Mouse (Mus musculus) T-helper 1 cell (primary cell): ENCODE results near the gene Gm10100.
"Not testable (repeated sequence)": the region's sequence is repeated elsewhere in the genome, so short reads cannot be mapped to it uniquely, and the experiment has no call there.

ENCODE experiments used
- in situ Hi-C: fragments of 300-600 bp; cut with MboI, MseI; formaldehyde crosslinking; loops from one replicate; pipeline ENCODE4 v1.15.1; 2025; ENCODE audit warnings: high pct_unique_total_duplicates

Gm10100 gene

DNA sequence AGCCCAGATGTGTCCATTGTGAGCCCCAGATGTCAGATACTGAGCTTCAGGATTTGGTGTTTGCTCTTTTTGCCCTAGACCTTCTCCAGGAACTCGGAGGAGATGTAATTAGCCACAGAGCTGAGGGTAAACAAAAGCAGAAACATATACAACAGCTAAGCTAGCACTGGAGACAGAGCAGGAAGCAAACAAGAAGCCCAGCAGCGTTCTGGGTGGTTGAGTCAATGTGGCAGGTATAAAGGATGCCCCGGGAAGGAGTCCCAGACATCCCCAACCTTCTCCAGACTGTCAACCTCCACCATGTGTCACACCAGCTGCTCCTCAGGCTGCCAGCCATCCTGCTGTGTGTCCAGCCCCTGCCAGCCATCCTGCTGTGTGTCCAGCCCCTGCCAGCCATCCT lies at the start of gene Gm10100:
Gene Gm10100, plus strand, starts transcription at position 301 of the 400 bp plus-strand sequence.
- in situ Hi-C loops, result no loop called here

DNA sequence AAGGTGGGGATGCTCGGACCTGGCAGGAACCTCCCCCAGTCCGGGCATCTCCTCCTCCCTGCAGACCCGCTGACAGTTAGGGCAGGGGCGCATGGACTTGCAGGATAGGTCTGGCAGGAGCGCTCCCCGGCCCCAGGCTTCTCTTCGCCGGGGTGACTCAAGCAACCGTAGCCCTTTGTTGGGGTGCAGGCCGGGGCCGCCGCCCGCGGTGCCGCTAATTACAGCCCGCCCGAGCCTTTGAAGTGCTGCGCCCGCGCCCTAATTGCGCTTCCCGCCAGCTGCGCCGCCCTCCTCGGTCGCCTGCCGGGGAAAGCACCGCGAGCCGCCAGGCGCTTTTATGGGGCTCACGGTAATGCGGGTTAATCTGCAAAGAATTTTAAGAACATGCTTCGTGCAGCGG lies 48.7 kb upstream of the Gm10100 start:
- in situ Hi-C loops, result loop anchor here (25.0 kb wide), 1 partner anchor 1960 kb away; the partner anchor contains the start of genes Odf3l2 and Shc2

DNA sequence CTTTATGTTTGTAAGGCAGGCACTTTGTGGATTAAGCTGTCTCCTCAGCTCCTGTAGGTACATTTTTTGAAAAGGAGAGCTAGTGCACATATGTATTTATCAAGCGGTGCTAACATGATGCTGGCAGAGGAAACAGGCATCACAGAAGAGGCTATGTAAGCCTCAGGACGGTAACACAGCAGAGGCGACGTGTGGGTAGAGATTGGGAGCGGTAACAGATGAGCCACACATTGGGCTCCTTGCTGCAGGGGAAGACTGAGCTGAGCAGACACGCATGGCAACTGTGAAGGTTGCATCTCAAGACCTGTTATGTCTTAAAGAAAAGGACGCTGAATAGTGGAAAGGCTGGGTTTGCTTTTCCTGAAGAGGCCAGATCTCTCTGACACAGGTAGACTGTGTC lies 43.3 kb upstream of the Gm10100 start:
- in situ Hi-C loops, result loop anchor here (25.0 kb wide), 1 partner anchor 1954 kb away; the partner anchor contains the start of genes Odf3l2 and Shc2

DNA sequence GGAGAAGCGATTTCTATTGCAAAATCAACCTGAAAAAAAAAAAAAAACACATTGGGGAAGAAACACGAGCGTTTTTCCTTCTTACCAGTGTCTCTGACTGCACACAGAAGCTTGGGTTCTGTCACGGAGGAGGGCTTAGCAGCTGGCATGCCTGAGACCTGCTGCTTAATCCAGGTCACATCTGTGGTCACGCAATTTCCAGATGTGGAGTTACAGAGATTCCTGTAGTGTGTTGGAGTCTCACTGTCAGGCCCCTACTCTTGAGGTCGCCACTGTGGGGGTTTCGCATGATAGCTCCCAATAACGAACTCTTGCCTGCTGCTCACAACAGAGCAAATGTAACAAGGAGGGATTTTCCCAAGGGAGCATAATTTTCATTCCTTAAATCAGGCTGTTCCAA lies 42.1 kb upstream of the Gm10100 start:
- in situ Hi-C loops, result loop anchor here (25.0 kb wide), 1 partner anchor 1953 kb away; the partner anchor contains the start of genes Odf3l2 and Shc2

DNA sequence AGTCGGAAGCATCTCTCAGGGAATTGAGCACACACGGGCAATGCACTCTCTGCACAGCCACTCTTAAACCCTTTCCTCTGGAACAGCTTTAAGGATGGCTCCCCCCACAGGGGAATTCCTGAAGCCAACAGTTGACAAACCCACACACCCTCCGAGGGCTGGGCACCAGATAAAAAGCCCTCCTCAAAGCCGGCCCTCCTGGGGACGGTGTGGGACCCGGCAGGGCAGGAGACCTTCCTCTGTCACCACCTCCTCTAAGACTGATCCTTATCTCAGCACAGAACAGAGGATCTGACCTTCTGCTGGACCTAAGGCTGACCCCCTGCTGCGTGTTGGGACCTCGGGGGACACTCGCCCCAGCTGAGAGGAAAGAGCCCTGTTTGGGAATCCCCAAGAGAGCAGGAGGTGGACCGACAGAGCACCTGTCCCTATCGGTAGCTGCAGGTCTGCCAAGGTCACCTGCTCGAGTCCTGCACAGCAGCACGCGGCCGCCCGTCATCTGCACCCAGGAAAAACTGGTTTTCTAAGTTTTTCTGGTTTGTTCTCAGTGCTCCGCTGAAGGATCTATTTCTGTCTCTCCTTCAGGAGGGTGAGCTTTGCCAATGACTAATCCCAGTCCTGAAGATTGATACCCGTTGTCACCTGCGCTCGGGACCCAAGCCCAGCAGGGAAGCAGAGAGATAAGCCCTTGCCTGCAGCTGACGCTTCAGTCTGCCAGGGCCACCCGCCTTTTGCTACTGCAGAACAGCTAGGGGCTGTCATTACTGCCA lies 40.2 kb upstream of the Gm10100 start, which contains the start of gene Tspear:
Gene Tspear, plus strand, starts transcription at position 675 of the 770 bp plus-strand sequence.
- in situ Hi-C loops, result loop anchor here (25.0 kb wide), 1 partner anchor 1951 kb away; the partner anchor contains the start of genes Odf3l2 and Shc2

DNA sequence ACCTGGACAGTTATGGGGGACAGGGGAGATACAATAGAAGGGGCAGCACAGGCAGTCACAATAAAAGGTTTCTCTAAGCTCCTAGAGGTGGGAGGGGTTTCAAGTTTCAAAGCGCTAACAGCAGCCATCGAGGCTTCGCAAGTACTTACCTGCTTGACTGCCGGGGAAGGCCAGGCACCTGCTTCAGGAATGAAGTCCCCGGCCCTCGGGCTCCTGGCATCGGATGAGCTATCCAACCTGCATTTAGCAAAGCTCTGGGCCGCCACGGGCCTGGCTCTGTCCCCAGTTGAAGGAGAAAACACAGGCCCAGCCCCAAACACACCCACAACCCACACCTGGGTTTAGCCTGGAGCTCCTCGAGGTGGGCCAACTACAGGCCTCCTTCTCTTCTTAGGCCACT lies 39.3 kb upstream of the Gm10100 start:
- in situ Hi-C loops, result loop anchor here (25.0 kb wide), 1 partner anchor 1950 kb away; the partner anchor contains the start of genes Odf3l2 and Shc2

DNA sequence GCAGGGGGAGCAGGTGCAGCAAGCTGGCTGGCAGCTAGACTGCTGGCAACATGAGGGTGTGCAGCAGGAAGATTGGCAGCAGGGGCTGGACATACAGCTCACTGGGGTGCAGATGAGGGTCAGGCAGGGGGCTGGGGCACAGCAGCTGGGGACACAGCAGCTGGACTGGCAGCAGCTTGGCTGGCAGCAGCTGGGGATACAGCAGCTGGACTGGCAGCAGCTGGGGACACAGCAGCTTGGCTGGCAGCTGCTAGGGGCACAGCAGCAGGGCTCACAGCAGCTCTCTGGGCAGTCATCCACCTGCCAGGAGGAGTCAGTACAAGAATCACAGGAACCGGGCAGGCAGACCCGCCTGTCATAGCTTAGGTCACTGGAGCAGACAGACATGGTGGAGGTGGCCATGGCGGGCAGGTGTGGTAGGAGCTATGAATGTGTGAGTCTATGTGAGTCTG lies 35.9 kb upstream of the Gm10100 start, which contains the start of gene Gm19402:
Gene Gm19402, minus strand, starts transcription at position 402 of the 452 bp plus-strand sequence.
- in situ Hi-C loops, result loop anchor here (25.0 kb wide), 1 partner anchor 1947 kb away; the partner anchor contains the start of genes Odf3l2 and Shc2

DNA sequence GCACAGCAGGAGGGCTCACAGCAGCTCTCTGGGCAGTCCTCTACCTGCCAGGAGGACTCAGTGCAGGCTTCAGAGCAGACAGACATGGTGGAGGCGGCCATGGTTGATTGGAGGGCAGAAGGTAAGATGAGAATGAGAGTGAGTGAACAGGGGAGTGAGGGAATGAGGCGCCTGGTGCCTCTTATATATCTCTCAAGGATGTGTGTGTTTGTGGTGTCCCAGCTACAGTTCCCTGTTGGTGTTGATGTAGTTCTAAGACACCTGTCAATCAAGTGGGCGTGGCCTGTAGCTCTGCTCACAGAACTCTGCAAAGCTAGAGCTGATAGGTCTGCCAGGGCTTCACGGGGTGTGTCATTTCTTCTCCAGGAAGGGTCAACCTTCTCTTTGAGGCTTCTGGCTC lies 29.2 kb upstream of the Gm10100 start, which contains the start of gene Gm9508:
Gene Gm9508, minus strand, starts transcription at position 101 of the 400 bp plus-strand sequence.
- in situ Hi-C loops, result loop anchor here (25.0 kb wide), 1 partner anchor 1940 kb away; the partner anchor contains the start of genes Odf3l2 and Shc2

DNA sequence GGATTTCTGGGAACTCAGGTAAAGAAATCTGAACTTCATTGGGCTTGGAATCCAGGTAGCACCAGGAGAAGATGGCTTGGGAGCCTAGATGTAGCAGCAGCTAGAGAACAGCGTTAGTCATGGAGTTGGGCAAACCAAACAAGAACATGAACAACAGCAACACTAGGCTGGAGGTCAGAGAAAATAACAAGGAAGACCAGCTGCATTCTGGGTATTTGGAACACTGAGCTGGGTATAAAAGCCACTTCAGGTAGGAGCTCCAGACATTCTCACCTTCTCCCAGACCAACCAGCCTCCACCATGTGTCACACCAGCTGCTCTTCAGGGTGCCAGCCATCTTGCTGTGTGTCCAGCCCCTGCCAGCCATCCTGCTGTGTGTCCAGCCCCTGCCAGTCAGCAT lies 20.0 kb upstream of the Gm10100 start, which contains the start of gene Gm10272:
Gene Gm10272, plus strand, starts transcription at position 301 of the 400 bp plus-strand sequence.
- in situ Hi-C loops, result loop anchor here (25.0 kb wide), 1 partner anchor 1031 kb away; no protein-coding TSS in a partner anchor

DNA sequence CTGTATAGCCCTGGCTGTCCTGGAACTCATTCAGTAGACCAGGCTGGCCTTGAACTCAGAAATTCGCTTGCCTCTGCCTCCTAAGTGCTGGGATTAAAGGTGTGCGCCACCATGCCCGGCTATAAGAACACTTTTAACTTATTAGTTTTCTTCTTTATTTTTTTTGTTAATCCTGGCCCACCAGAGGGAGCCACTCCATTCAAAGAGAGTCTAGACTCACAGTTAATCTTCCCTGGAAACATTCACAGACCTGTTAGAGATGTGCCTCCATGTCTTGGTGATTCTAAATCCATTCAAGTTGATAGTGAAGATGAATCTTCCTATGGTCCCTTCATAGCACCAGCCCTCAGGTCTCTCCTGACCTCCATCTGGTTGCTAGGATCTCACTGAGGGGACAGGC lies 16.5 kb upstream of the Gm10100 start:
- in situ Hi-C loops, result loop anchor here (25.0 kb wide), 1 partner anchor 1027 kb away; no protein-coding TSS in a partner anchor

DNA sequence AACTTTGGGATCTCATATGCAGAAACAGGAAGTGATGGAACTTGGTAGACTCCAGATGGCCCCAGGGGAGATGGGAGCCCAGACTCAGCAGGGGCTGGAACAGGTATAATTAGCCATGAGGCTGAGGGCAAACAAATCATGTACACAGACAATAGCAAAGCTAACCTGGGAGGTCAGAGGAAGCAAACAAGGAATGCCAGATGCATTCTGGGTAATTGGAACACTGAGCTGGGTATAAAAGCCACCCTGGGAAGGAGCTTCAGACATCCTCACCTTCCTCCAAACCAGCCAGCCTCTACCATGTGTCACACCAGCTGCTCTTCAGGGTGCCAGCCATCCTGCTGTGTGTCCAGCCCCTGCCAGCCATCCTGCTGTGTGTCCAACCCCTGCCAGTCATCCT lies 15.1 kb upstream of the Gm10100 start, which contains the start of gene Gm10024:
Gene Gm10024, plus strand, starts transcription at position 301 of the 400 bp plus-strand sequence.
- in situ Hi-C loops, result loop anchor here (25.0 kb wide), 1 partner anchor 1026 kb away; no protein-coding TSS in a partner anchor

DNA sequence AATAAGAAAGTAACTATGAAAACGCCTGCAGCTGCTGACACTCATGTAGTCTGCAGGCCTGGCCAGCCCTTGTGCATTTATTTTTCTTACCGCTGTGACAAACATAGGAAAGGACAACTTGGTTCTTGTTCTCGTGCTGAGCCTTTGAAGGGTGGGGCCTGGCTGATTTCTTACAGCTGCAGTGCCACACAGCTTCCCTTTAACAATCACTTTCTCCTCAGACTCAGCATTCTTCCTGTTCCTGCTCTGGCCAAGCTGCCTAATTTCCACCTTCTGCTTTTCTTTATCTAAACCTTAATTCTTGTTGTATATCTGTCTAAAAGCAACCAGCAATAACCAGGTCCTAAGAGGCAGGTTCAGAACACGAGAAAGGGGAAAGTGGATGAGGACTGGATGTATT lies 12.6 kb upstream of the Gm10100 start:
- in situ Hi-C loops, result loop anchor here (25.0 kb wide), 1 partner anchor 1024 kb away; no protein-coding TSS in a partner anchor

DNA sequence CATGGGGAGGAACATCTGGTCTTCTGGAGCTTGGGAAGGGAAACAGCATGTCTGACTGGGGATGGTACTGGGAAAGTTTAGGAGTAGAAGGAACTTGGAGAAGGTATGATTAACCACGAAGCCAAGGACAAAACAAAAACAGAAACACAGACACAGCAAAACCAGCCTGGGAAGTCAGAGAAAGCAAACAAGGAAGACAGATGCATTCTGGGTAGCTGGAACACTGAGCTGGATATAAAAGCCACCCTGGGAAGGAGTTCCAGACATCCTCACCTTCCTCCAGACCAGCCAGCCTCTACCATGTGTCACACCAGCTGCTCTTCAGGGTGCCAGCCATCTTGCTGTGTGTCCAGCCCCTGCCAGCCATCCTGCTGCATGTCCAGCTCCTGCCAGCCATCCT lies 10.8 kb upstream of the Gm10100 start, which contains the start of gene Gm10142:
Gene Gm10142, plus strand, starts transcription at position 301 of the 400 bp plus-strand sequence.
- in situ Hi-C loops, result loop anchor here (25.0 kb wide), 1 partner anchor 1022 kb away; no protein-coding TSS in a partner anchor

DNA sequence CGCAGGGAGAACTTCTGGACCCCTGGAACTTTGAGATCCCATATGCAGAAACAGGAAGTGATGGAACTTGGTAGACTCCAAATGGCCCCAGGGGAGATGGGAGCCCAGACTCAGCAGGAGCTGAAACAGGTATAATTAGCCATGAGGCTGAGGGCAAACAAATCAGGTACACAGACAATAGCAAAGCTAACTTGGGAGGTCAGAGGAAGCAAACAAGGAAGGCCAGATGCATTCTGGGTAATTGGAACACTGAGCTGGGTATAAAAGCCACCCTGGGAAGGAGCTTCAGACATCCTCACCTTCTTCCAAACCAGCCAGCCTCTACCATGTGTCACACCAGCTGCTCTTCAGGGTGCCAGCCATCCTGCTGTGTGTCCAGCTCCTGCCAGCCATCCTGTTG lies 6.0 kb upstream of the Gm10100 start, which contains the start of gene Krtap12-1:
Gene Krtap12-1, plus strand, starts transcription at position 301 of the 400 bp plus-strand sequence.
- in situ Hi-C loops, result loop anchor here (25.0 kb wide), 1 partner anchor 1017 kb away; no protein-coding TSS in a partner anchor

DNA sequence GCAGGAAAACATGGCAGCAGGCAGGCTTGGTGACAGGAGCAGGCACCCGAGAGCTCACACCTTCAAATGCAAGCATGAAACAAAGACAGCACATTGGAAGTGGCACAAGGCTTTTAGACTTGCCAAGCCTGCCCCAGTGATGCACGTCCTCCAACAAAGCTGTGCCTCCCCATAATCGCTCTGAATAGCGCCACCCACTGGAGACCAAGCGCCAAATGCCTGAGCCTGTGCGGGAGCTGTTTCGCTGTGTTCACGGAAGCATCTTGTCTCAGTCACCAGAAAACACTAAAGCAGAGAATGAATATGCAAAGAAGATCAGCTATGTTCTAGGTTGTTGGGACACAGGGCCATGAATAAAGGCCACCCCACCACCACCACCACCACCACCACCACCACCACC lies 1.4 kb upstream of the Gm10100 start:
- in situ Hi-C loops, result loop anchor here (25.0 kb wide), 1 partner anchor 1012 kb away; no protein-coding TSS in a partner anchor

DNA sequence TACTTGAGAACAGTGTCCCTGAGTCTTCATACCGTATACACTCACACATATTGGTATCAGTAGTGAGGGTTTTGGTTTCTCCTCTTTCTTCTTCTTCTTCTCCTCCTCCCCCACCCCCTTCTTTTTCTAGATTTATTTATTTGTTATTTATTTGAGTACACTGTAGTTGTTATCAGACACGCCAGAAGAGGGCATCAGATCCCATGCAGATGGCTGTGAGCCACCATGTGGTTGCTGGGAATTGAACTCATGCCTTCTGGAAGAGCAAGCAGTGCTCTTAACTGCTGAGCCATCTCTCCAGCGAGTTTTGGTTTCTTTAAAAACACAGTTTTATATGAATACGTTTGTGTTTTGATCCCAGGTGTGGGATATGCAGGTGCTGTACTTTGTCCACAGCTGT lies 2.0 kb downstream of the Gm10100 start:
- in situ Hi-C loops, result no loop called here

DNA sequence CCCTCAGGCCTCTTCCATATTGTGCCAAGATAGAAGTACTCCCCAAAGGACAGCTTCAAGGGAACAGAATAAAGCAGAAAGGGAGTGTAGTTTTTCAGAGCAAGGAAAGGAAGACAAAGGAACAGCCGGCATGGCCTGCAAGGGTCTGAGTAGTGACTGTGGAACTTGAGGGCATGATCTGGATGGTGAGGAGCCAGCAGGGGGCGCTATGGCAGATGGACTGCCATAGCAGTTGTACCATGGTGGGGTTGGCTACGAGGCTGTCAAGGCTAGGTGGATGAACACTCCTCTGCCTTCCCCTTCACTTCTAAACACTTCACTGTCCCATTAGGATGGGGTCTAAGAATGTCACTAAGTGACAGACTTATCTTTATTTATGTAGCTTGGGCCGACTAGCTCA lies 3.0 kb downstream of the Gm10100 start:
- in situ Hi-C loops, result no loop called here

DNA sequence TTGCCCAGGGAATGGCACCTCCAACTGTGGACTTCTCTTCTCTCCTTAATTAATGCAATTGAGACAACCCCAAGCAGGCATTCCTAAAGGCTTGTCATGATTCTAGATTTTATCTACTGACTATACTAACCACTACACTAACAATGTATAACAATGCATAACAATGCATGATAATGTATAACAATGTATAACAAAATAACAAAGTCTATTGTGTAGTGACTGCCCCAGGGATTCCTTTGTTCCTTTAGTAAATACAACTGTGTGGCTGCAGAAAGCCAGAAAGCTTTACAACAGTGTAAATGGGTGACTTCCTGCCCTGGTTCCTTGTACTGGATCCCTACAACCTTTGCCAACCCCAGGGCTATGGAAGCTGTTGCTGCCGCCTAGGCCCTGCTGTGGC lies 9.6 kb downstream of the Gm10100 start:
- in situ Hi-C loops, result no loop called here

DNA sequence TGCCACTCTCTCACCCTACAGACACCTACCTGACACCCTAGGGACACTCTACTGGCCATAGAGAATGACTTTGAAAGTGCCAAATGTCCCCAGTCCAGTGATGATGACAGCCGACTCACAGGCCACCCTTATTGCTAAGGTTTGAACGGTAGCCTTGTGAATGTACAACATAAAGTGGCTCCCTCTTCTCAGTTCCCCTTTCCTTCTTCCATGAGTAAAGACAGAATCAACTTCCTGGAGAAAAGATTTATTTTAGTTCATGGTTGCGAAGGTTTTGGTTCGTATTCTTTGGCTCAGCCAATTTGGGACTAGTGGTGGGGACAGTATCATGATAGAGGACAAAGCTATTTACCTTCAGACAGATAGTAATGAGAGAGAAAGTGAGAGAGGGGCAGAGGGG lies 12.6 kb downstream of the Gm10100 start:
- in situ Hi-C loops, result no loop called here

DNA sequence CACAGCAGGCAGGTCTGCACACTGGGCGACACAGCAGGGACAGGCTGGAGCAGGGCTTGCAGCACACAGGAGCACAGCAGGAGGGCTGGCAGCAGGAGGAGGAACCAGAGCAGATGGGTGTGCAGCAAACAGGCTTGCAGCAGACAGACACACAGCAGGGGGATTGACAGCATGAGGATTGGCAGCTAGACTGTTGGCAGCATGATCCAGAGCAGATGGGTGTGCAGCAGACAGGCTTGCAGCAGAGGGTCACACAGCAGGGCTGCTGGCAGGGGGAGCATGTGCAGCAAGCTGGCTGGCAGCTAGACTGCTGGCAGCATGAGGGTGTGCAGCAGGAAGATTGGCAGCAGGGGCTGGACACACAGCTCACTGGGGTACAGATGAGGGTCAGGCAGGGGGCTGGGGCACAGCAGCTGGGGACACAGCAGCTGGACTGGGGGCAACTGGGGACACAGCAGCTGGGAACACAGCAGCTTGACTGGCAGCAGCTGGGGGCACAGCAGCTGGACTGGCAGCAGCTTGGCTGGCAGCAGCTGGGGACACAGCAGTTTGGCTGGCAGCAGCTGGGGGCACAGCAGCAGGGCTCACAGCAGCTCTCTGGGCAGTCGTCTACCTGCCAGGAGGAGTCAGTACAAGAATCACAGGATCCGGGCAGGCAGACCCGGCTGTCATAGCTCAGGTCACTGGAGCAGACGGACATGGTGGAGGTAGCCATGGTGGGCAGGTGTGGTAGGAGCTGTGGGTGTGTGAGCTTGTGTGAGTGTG lies 15.8 kb downstream of the Gm10100 start, which contains the start of gene Gm18596:
Gene Gm18596, minus strand, starts transcription at position 715 of the 765 bp plus-strand sequence.
- in situ Hi-C loops, result not testable (repeated sequence)

DNA sequence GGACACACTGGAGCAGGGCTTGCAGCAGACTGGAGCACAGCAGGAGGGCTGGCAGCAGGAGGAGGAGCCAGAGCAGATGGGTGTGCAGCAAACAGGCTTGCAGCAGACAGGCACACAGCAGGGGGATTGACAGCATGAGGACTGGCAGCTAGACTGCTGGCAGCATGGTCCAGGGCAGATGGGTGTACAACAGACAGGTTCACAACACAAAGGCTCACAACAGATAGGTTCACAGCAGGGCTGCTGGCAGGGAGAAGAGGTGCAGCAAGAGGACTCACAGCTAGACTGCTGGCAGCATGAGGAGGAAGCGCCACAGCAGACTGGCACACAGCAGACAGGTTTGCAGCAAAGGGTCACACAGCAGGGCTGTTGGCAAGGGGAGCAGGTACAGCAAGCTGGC lies 24.4 kb downstream of the Gm10100 start:
- in situ Hi-C loops, result not testable (repeated sequence)
